Mouse (Mus musculus) thymus, postnatal 36 days (tissue): ENCODE measurements around the gene Gcnt1.

Source experiments
- DNase-seq, 2 experiments: peaks; one replicate each; pipeline ENCODE4 v3.0.0; 2022; ENCODE audit warnings: mixed read lengths in 2 of 2

Gene Gcnt1

DNA sequence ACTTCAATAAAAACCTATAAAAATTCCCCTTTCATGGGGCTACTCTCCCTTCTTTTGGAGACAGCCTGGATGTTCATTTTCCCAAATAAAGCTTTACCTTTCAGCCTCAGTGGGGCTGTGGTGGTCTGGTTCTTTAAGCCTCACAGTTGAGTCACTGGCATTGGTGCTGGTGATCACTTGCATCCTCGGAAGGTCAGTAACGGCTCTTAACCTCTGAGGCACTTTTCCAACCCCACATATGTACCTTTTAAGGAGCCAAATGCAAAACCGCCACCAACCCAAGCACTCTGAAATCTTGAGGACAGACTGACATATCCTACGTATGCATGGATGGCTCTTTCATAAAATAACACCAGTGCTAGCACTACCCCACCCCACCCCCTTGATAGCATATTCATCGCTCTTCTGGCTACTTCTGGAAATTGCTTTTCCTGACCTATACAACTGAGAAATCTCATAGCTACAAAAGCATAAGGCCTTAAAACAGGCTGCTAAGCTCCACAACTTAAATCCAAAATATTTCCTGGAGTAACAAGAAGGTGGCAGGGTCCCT lies 48.9 kb downstream of the Gcnt1 start:
- DNase-seq = no peak

DNA sequence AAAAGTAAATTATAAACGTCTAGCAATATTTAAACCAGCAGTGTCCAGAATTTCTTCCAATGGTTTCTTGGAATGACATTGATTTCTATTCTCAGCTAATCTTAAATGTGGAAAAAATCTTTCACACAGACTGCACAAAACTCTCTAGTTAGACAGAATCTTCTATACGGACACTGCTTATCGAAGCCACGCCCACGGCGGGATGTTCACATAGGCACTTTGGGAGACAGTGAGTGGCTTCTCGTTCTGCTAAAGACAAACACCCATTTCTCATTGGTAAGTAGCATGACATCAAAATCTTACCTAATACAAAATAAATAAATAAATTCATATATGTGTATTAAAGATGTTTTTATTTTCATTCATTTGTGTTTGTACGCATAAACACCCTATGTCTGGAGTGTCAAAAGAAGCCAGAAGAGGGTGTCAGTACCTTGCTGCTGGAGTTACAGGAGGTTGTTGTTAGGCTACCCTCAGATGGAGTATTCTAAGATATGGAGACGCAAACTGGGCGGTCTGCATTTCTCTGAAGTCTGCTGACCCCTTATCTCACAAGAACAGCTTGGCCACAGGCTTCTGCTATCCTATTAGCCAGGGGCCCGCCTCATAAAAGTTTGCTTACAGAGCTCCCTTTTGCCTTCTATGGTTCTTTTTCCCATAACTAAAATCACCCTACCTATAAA lies 49.5 kb downstream of the Gcnt1 start:
- no peak for DNase-seq

DNA sequence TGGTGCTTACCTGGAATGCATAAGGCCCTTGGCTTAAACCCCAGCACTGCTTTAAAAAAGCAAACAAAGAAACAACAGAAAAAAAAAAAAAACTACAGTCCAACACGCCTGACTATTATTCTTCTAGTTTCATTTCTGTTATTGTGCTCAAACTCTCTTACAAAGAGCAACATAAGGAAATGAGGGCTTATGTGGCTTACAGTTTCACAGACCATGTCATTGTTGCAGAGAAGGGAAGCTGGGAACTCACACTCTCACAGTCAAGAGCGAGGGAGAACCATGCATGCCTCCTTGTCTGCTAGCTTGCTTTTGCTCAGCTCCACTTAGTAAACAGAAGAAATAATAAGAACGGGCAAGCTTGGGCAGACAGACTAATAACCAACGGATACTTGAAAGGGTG lies 52.9 kb downstream of the Gcnt1 start:
- no peak for DNase-seq

DNA sequence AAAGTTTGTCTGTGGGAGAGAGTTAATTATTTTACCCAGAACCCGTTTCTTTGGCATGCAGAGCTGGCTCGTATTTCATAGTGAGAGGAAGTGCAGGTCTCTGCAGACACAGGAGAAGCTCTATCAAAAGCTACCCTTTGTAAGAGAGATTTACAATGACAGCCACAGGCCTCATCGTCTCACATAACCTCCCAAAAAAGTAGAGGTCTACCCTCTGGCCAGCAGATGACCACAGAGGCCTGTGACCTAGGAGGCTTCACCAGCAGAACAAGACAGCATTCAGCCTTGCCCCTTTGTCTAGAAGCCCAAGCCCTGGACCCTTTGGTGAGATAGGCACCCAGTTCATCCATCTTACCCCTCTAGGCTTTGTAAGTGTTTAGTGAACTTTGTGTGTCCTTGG lies 53.9 kb downstream of the Gcnt1 start:
- no peak for DNase-seq

DNA sequence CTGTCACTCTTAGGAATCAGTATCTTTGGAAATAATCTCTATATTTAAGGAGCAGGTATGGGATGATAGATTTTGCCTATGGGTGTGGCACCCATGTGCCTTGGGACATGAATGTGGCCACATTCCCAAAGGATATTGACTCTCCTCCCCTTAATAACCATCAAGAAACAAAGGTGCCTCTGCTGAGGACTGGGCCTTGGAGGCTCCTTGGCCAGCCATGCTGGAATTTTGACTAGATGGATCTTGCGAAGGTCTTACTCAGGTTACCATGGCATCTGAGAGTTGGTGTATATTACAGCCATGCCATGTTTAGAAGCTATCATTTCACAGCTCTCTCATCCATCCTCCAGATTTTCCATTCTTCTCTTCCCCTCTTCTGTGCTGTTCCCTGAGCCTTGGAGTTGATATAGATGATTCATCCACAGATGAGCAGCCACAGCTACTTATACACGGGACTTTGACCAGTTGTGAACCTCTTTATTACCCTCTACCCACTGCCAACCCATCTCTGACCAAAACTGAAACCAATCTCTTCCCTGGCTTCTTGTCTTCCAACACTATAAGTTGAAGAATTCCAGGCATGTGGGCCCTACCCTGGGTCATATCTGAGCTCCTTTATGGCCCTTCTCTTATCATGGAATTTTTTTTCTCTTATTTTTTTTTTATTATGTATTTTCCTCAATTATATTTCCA lies 56.2 kb downstream of the Gcnt1 start:
- DNase-seq = no peak

DNA sequence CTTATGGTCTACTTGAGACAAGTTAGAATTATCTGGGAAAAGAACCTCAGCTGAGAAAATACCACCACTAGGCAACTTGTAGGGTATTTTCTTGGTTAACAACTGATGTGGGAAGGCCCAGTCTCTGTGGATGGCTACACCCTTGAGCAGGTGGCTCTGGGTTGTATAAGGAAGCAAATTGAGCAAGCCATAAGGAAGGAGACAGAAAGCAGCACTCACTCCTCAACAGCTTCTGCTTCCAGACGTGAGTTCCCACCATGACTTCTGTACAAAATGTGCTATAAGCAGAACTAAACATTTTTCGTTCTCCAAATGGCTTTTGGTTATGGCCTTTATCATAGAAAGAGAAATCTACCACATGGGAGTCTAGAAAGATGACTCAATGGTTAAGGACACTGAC lies 58.2 kb downstream of the Gcnt1 start:
- no peak for DNase-seq

DNA sequence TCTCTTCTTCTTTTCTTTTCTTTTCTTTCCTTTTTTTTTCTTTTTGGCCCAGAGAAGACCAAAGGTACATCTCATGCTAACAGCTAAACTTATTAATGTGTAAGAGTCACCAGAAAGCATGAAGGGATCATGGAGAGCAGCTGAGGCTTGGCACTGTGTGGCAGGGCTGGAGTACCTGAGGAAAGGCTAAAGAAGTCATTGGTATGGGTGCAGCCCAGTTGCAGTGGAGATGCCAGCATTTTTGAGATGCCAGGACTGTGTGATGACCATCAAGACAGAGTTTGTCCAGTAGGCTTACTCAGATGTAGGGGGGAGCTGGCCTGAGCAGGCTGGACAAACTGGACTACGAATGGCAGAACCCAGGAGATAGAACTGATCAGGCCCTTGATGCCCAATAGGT lies 58.9 kb downstream of the Gcnt1 start:
- DNase-seq = no peak

DNA sequence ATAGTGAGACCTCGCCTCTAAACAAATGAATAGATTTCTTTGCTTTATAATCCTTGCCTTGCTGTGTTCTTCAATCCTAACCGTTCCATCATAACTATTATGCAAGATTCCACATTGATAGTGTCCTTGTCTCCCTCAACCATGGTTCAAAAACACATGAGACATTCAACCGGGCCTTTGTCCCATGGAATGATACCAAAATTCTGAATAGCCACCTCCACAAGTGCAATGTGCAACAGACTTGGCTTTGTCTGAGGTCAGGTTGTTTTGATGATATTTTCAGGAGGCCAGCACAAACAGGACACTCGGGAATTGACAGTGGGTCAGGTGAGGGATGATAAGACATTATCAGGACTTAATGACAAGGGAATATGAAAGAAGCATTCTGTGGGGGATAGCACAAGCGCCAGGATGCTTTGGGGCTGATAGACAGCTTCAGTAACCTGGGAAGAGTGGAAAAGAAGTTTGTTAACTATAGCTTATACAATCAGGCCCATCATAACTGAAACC lies 59.9 kb downstream of the Gcnt1 start:
- DNase-seq = no peak

DNA sequence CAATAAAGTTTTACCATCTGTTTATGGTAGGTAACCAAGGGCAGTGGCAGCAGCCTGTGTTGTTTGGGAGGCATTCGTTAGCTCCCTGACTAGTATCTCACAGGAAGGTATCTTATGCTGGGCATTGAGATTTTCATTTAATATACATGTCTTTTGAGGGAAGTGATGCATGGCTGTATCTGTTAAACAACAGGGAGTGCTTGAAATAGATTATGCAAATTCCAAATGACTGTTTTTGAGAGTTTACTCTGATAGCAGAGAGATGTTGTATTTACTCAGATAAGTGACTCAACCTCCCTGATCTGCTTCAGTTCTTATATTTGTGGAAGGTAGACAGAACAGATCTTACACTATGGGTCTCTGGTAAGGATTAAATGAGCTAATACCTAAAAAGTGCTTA lies 61.1 kb downstream of the Gcnt1 start:
- no peak for DNase-seq

DNA sequence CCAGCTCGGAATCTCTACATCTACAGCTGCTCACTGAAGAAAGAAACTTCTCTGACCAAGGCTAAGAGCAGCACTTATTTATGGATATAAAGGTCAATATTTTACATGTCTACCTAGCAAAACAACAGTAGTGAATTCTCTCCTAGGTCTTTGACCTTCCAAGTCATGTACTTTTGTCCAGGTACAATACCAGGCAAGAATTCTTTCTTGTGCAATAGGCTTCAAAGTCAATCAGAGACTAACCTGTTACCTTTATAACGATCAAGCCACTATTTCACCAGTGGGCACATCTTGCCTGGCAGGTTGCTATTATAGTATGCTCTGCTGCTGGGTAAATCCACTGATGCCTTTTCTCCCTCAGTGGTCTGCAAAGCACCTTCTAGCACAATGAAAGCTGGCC lies 61.6 kb downstream of the Gcnt1 start:
- no peak for DNase-seq

DNA sequence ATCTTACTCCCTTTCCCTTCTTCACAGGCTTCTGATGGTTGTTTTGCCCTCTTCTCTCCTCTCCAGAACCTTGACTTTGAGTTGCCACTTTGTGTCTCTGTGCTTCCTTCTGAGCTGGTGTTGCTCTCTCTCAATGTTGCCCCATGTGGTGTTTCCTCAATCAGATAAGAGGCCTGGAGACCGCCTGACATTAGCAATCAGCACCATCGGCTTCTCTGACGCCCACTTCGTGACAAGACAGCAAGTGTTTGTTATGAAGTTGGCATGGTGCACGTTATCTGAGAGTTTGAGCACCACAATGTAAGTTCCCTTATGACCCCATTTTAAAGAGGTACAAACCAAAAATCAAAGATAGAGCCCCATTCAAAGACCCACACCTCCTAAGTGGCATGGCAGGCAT lies 76.6 kb downstream of the Gcnt1 start:
- no peak for DNase-seq

DNA sequence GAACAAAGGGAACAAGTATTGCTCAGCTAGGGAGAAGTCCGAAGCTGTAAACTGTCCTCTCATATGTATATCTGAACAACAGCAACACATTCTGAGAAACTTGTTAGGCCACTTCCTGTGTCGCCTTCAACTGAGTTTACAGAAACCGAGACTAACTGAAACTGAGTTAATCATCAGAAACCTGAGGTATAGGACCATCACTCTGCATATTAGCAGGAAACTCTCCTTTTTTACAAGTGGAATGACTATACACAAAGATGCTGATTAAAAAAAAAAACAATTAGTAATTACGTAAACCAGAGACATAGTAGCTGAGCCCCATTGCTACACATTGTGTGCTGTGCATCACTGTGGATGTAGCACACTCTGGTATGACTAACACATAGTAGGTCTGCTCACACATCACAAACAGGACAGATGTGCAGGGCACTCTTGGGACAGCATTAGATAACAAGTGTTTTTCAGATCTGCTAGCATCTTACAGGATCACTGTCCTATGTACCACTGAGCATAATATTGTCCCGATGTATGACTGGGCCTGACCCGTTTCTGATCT lies 77.4 kb downstream of the Gcnt1 start:
- no peak for DNase-seq

DNA sequence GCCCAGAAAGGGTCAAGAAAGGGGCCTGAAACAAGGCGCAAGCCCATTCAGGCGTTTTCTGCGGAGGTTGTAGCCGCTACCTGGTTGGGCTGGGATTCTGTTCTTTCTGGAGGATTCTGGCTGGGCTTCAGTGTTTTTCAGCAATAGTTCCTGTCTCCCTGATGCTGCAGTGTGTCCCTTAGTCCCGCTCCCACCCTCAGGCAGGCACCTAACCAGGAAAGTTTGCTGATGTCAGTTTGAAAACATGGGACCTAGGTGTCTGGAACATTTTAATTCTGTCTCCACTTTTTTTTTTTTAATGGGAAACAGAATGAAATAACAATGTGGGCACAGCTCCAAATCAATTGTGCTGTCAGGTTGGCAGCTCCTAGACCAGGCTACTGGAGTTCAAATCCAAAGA lies 78.5 kb downstream of the Gcnt1 start:
- DNase-seq = no peak

DNA sequence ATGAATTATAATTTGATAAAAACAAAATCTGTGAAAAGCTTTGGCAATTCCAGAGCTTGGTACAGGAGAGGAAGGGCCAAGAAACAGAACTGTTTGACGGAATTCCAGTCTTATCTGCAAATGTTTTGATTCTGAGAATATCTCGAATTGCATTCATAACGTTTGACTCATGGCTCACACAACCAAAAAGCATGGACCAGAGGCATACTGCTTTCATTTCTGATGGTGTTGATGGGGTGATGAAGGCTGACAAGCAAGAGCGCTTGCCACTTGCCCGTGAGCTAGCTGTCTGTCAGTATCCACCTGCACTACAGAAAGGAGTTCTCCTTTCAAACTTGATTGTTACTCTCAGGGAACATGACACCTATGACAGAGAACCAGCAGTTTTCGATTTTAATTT lies 83.1 kb downstream of the Gcnt1 start:
- no peak for DNase-seq

DNA sequence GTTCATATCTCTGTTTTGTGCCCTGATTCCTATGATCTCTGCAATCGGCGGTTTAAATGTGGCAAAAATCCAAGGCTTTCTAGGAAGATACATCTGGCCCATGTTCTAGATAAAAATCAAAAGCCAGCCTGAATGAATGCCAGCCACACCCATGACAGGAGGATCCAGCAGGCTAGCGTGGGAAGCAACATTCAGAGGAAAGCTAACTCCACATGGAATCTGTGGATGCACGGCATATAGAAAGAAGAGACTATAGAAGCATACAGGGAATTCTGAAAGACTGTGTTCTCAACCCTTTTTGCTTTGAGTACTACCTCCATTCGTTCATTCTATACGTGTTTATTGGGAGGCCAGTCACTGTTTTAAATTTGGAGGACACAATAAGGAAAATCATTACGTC lies 86.6 kb downstream of the Gcnt1 start:
- no peak for DNase-seq

DNA sequence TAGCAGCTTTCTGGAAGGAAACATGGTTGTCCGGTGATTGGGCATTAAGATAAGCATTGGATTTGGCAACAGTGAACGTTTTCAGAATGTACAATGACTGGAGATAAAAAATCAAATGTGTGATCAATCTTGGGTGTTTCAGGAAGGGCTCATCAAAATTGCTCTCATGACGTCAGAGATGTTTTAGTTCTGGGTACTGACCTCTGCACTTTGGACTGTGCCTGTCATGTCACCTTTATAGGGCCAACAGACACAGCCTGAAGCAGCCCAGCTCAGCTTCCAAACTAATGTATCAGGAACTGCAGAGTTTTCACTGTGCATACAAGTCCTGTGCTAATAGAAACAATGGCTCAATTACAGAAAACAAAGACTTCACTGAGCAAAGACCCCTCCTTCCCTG lies 89.3 kb downstream of the Gcnt1 start:
- no peak for DNase-seq

DNA sequence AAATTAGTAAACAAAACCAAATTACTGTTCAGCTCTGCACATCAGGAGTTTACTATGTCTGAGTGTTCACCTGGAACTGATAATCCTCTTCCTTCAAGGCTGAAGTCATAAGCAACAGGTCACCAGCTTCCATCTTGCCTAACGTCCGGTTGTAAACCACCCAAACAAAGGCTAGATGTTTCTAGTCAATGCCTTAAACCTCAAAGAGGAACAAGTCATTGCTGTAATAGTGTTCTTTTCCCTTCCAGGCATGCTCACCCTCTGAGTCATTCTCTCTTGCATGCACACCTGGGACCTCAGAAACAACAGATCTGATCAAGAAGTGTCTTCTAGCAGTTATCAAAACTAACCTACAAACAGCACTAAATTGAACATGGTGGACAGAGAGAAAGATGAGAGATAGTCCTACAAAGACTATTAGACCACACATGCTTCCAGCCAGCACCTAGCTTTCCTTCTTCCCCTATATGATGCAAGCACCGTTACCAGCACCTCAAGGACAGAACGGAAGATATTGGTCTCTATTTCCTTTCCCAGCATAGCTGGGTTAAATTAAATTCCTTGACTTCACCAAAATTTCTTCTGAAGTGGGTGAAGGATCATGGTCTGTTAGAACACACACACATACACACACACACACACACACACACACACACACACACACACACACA lies 94.1 kb downstream of the Gcnt1 start:
- no peak for DNase-seq
